Mouse (Mus musculus) lung, embryonic 15.5 days (tissue): ENCODE measurements at regions not wholly inside any gene's neighbourhood (a gene's known extent, or its start where the extent isn't known, plus 50 kb on each side); places are given as distances from the start of the nearest gene placed in this dataset.

Experiments used
- ATAC-seq: fragments of 200-750 bp; cut with Nextera tagmentation; 2 replicates; pipeline ENCODE4 v1.8.0; 2017; ENCODE audit warnings: moderate number of reproducible peaks, borderline replicate concordance; ENCODE audit not compliant: low FRiP score, low TSS enrichment; ENCODE audit errors: extremely low read depth
- H3K27ac ChIP-seq: fragments of 300-500 bp; sonication (generic); 2 replicates; pipeline ENCODE4 v1.5.1; 2015; ENCODE audit warnings: moderate library complexity, mild to moderate bottlenecking, inconsistent platforms
- H3K27me3 ChIP-seq: fragments of 300-500 bp; sonication (generic); 2 replicates; pipeline ENCODE4 v1.6.1; 2015; ENCODE audit warnings: inconsistent platforms
- H3K36me3 ChIP-seq: fragments of 300-500 bp; sonication (generic); 2 replicates; pipeline ENCODE4 v1.6.1; 2015; ENCODE audit warnings: inconsistent platforms
- H3K4me1 ChIP-seq: fragments of 300-500 bp; sonication (generic); 2 replicates; pipeline ENCODE4 v1.6.1; 2015; ENCODE audit warnings: inconsistent platforms
- H3K4me2 ChIP-seq: fragments of 300-500 bp; sonication (generic); 2 replicates; pipeline ENCODE4 v1.6.1; 2015; ENCODE audit warnings: inconsistent platforms, mild to moderate bottlenecking, moderate library complexity
- H3K4me3 ChIP-seq: fragments of 300-500 bp; sonication (generic); 2 replicates; pipeline ENCODE4 v1.5.1; 2015; ENCODE audit warnings: mild to moderate bottlenecking, inconsistent platforms
- H3K9ac ChIP-seq: fragments of 300-500 bp; sonication (generic); 2 replicates; pipeline ENCODE4 v1.6.1; 2015; ENCODE audit warnings: inconsistent platforms
- H3K9me3 ChIP-seq: fragments of 300-500 bp; sonication (generic); 2 replicates; pipeline ENCODE4 v1.6.1; 2016; ENCODE audit warnings: inconsistent platforms
- WGBS: fragments of 180-500 bp; shearing (Covaris S2); methylation state at CpG from one replicate; pipeline ENCODE4 v1.1.7; 2015; 5-methylcytosine and 5-hydroxymethylcytosine counted together

- Histone ChIP-seq H3K36me3 (no peaks in the 10 kb centered on the region), H3K9ac (no peak overlapping the region), H3K4me2 (no peak overlapping the region), H3K4me3 (no peak overlapping the region), H3K9me3 (no peaks in the 10 kb centered on the region), H3K27ac (no peak overlapping the region), H3K4me1 (no peaks in the 10 kb centered on the region), H3K27me3 (no peaks in the 10 kb centered on the region)
- WGBS: 87% methylated on average over 6 of the region's 6 CpGs
- no peak for ATAC-seq
Observed at GRCm38 (mm10) chr5:119338711-119339110, 331.8 kb upstream of the Tbx3 start.

GRCm38 (mm10) chr5:119348303-119348702, 322.2 kb upstream of the Tbx3 start:
- H3K4me3 ChIP-seq: no peak overlapping the region
- no peak overlapping the region for H3K4me2 ChIP-seq
- peak; percentile 42; the same call in 1 of the 2 replicates for ATAC-seq
- H3K36me3 ChIP-seq: no peaks in the 10 kb centered on the region
- peaks cover 12% of the 10 kb centered on the region for H3K4me1 ChIP-seq
- WGBS: 32% methylated on average over 4 of the region's 4 CpGs
- no peak overlapping the region for H3K9ac ChIP-seq
- no peaks in the 10 kb centered on the region for H3K27me3 ChIP-seq
- H3K9me3 ChIP-seq: no peaks in the 10 kb centered on the region
- no peak overlapping the region for H3K27ac ChIP-seq

GRCm38 (mm10) chr5:119349395-119349794, 321.1 kb upstream of the Tbx3 start:
- Histone ChIP-seq H3K4me1 (peaks cover 12% of the 10 kb centered on the region), H3K4me3 (no peak overlapping the region), H3K36me3 (no peaks in the 10 kb centered on the region), H3K27ac (no peak overlapping the region), H3K4me2 (no peak overlapping the region), H3K9me3 (no peaks in the 10 kb centered on the region), H3K9ac (no peak overlapping the region), H3K27me3 (no peaks in the 10 kb centered on the region)
- no peak for ATAC-seq
- WGBS: 69% methylated on average over 6 of the region's 6 CpGs

GRCm38 (mm10) chr5:119350325-119350915, 320.0 kb upstream of the Tbx3 start:
- Histone ChIP-seq H3K4me1 (peaks cover 9% of the 10 kb centered on the region), H3K9ac (no peak overlapping the region), H3K4me2 (no peak overlapping the region), H3K4me3 (no peak overlapping the region), H3K36me3 (no peaks in the 10 kb centered on the region), H3K27ac (no peak overlapping the region), H3K9me3 (no peaks in the 10 kb centered on the region), H3K27me3 (no peaks in the 10 kb centered on the region)
- 53% methylated on average over 8 of the region's 8 CpGs for WGBS
- no peak for ATAC-seq

- Histone ChIP-seq H3K4me3 (no peak overlapping the region), H3K9ac (no peak overlapping the region), H3K4me1 (peaks cover 7% of the 10 kb centered on the region; the same call in 1 of the 2 replicates), H3K36me3 (no peaks in the 10 kb centered on the region), H3K27me3 (no peaks in the 10 kb centered on the region), H3K4me2 (no peak overlapping the region), H3K9me3 (no peaks in the 10 kb centered on the region), H3K27ac (no peak overlapping the region)
- WGBS: 88% methylated on average over 10 of the region's 10 CpGs
- no peak for ATAC-seq
Observed at GRCm38 (mm10) chr5:119355471-119355870, 315.0 kb upstream of the Tbx3 start.

- Histone ChIP-seq H3K27me3 (no peaks in the 10 kb centered on the region), H3K4me3 (no peak overlapping the region), H3K4me1 (peaks cover 7% of the 10 kb centered on the region; the same call in 1 of the 2 replicates), H3K9me3 (no peaks in the 10 kb centered on the region), H3K4me2 (no peak overlapping the region), H3K36me3 (no peaks in the 10 kb centered on the region), H3K9ac (no peak overlapping the region), H3K27ac (no peak overlapping the region)
- 40% methylated on average over 5 of the region's 5 CpGs for WGBS
- ATAC-seq: no peak
Observed at GRCm38 (mm10) chr5:119356051-119356450, 314.4 kb upstream of the Tbx3 start.

- 16% methylated on average over 5 of the region's 5 CpGs for WGBS
- Histone ChIP-seq H3K4me1 (peaks cover 9% of the 10 kb centered on the region), H3K4me2 (no peak overlapping the region), H3K9ac (no peak overlapping the region), H3K36me3 (no peaks in the 10 kb centered on the region), H3K27me3 (no peaks in the 10 kb centered on the region), H3K4me3 (no peak overlapping the region), H3K9me3 (no peaks in the 10 kb centered on the region), H3K27ac (no peak overlapping the region)
- no peak for ATAC-seq
Observed at GRCm38 (mm10) chr5:119359709-119360108, 310.8 kb upstream of the Tbx3 start.

GRCm38 (mm10) chr5:119360351-119360750, 310.1 kb upstream of the Tbx3 start:
- WGBS: 86% methylated on average over 2 of the region's 2 CpGs

GRCm38 (mm10) chr5:119361406-119362044, 308.9 kb upstream of the Tbx3 start:
- Histone ChIP-seq H3K9ac (no peak overlapping the region), H3K4me3 (no peak overlapping the region), H3K27ac (no peak overlapping the region), H3K36me3 (no peaks in the 10 kb centered on the region), H3K9me3 (no peaks in the 10 kb centered on the region), H3K4me2 (no peak overlapping the region), H3K27me3 (no peaks in the 10 kb centered on the region), H3K4me1 (peaks cover 9% of the 10 kb centered on the region)
- 27% methylated on average over 6 of the region's 6 CpGs for WGBS
- no peak for ATAC-seq

More at GRCm38 (mm10) chr5:119360351-119360750, 310.1 kb upstream of the Tbx3 start:
- no peaks in the 10 kb centered on the region for H3K27me3 ChIP-seq
- H3K27ac ChIP-seq: no peak overlapping the region
- H3K9ac ChIP-seq: no peak overlapping the region
- ATAC-seq: no peak
- no peak overlapping the region for H3K4me2 ChIP-seq
- no peak overlapping the region for H3K4me3 ChIP-seq
- no peaks in the 10 kb centered on the region for H3K9me3 ChIP-seq
- H3K36me3 ChIP-seq: no peaks in the 10 kb centered on the region
- H3K4me1 ChIP-seq: peaks cover 9% of the 10 kb centered on the region

- no peak overlapping the region for H3K27ac ChIP-seq
- no peak overlapping the region for H3K4me3 ChIP-seq
- H3K9ac ChIP-seq: no peak overlapping the region
- no peaks in the 10 kb centered on the region for H3K27me3 ChIP-seq
- ATAC-seq: no peak
- 65% methylated on average over 12 of the region's 12 CpGs for WGBS
- no peak overlapping the region for H3K4me2 ChIP-seq
- no peaks in the 10 kb centered on the region for H3K9me3 ChIP-seq
- no peaks in the 10 kb centered on the region for H3K36me3 ChIP-seq
- peaks cover 9% of the 10 kb centered on the region for H3K4me1 ChIP-seq
Observed at GRCm38 (mm10) chr5:119362452-119362851, 308.0 kb upstream of the Tbx3 start.

GRCm38 (mm10) chr5:119364250-119364649, 306.2 kb upstream of the Tbx3 start:
- Histone ChIP-seq H3K4me2 (no peak overlapping the region), H3K9ac (no peak overlapping the region), H3K4me1 (peaks cover 9% of the 10 kb centered on the region), H3K9me3 (no peaks in the 10 kb centered on the region), H3K27ac (no peak overlapping the region), H3K27me3 (no peaks in the 10 kb centered on the region), H3K36me3 (no peaks in the 10 kb centered on the region), H3K4me3 (no peak overlapping the region)
- 29% methylated on average over 4 of the region's 4 CpGs for WGBS
- no peak for ATAC-seq

- peaks cover 3% of the 10 kb centered on the region; the same call in 1 of the 2 replicates for H3K4me1 ChIP-seq
- WGBS: 66% methylated on average over 6 of the region's 6 CpGs
Observed at GRCm38 (mm10) chr5:119365157-119365556, 305.3 kb upstream of the Tbx3 start.

More at GRCm38 (mm10) chr5:119365157-119365556, 305.3 kb upstream of the Tbx3 start:
- H3K27me3 ChIP-seq: no peaks in the 10 kb centered on the region
- no peaks in the 10 kb centered on the region for H3K9me3 ChIP-seq
- H3K4me2 ChIP-seq: no peak overlapping the region
- H3K36me3 ChIP-seq: no peaks in the 10 kb centered on the region
- H3K27ac ChIP-seq: no peak overlapping the region
- no peak for ATAC-seq
- H3K4me3 ChIP-seq: no peak overlapping the region
- no peak overlapping the region for H3K9ac ChIP-seq
